Mouse (Mus musculus): ENCODE measurements around the gene Inpp4b.

The Inpp4b gene

GRCm38 (mm10) chr8:81342236-81342998 is at the start of gene Inpp4b:
Gene Inpp4b (plus strand): TSS chr8:81342556.
- DNase-seq (ENCODE audit: low spot score in 2 of 2) = peak; percentile 50 to 56

DNA sequence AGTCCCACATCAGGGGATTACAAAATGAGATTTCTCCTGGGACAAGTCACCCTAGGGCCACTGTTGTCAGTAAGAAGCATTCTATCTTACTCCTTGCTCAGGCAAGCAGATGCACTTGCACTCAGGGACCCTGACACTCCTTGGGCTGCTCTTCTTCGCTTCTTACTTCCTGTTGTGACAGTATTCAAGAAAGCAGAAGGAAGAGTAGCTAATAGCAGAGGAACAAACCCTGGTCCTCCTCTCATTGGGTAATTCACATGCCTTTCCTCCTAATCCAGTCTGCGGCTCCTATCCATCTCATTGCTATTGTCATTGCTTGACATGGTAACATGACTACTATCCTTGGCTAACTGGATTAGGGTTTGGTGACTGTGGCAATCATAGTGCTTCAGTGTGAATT is 7.1 kb upstream of the Inpp4b start:
- no peak for DNase-seq (ENCODE audit: low spot score in 2 of 2)

GRCm38 (mm10) chr8:81341191-81341590 is 1.2 kb upstream of the Inpp4b start:
- DNase-seq (ENCODE audit: low spot score in 2 of 2) = no peak

DNA sequence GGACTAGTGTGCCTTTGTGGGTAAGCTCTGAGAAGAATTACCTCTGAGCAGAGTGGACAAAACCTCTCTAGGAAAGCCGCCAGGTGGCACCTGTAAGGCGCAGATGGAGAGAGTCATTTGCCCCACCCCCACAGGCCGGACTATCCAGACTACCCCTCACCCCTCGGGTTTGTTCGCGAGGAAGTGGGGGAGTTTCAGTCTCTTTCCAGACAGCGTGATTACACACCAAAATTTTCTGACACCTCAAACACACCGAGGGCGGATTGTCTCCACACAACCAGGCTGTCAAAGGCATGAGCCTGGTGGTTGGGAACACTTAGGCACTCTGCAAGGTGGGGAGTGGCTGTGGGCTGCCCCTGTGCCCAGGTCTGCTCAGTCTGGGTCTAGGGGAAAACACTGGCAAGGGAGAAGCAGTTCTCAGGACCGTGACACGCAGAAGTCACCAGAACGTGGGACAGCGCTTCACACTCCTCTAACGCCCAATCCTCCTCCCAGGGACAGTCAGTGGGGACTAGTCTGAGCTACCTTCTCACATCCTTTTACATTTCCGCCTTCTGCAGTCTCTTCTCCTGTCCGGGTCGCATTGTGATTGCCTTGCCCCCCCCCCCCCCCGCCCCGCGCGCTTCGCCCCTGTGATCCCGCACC is 643 bp upstream of the Inpp4b start:
- DNase-seq (ENCODE audit: low spot score in 2 of 2) = peak; percentile 28 to 74

DNA sequence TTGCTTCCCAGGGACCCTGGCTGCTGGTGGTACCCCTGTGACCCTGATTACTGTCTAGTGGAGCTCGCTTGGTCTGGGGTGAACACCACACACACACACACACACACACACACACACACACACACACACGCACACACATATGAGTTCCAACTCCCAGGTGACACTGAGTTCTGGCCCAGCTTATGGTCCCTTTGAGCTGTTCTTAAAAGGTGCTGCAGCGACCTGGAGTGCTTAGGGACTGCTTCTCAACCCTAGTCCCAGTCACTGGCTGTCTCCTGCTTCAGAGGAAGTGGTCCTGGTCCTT is 595 bp downstream of the Inpp4b start:
- no peak for DNase-seq (ENCODE audit: low spot score in 2 of 2)

DNA sequence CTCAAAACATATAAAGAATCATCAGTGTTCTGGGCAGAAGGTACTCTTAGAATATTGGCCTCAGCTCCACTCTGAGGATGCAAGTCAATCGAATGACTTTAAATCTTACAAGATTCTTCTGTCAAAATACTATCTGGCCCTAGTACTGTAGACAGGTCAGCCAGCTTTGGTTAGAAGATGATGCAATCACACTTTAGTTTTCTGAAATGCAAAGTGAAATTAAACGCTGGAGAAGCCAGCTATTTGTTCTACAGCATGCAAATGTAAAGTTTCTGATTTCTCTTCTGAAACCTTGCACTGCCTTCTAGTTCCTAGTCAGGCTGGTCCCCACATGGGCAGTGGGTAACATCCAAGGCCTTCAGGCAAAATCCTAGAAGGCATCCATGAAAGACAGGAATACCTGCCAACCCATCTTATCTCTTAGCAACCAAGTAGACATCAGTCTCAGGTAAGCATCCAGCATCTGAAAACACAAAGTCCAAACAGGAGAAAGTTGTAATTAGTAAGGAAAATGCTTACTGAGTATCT is 2.9 kb downstream of the Inpp4b start:
- DNase-seq (ENCODE audit: low spot score in 2 of 2) = no peak

GRCm38 (mm10) chr8:81349452-81349851 is 7.1 kb downstream of the Inpp4b start:
- no peak for DNase-seq (ENCODE audit: low spot score in 2 of 2)

DNA sequence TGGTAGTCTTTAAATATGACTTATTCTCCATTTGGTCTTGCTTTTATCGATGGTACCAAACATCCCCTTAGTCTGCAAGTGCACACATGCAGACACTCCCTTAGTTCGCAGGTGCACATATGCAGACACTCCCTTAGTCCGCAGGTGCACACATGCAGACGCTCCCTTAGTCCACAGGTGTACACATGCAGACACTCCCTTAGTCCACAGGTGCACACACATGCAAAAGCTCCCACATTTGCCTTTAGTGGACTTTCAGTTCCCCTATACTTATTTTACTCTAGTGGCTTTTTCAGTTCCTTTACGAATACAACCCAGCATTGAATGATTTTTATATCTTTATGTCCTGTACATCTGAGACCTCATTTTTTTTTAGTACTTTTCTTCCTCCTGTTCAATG is 11.1 kb downstream of the Inpp4b start:
- DNase-seq (ENCODE audit: low spot score in 2 of 2) = no peak

DNA sequence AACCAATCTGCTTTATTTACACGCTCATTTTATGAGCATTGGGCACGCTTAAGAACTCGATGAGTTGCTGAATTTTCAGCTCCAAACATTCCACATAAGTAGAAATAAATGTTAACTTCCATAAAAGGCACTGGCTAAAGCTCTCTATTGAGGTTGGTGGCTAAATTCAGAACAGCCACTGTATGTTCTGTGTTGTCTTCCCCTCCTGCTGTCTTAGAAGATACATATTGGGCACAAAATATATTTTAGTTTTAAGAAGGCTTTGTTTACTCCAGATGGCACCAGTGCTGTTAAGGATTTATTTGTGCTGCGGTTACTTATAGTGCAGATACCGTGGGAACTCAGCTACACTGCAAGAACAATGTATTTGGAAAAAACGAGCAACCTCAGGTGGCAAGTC is 15.8 kb downstream of the Inpp4b start:
- DNase-seq (ENCODE audit: low spot score in 2 of 2) = no peak

DNA sequence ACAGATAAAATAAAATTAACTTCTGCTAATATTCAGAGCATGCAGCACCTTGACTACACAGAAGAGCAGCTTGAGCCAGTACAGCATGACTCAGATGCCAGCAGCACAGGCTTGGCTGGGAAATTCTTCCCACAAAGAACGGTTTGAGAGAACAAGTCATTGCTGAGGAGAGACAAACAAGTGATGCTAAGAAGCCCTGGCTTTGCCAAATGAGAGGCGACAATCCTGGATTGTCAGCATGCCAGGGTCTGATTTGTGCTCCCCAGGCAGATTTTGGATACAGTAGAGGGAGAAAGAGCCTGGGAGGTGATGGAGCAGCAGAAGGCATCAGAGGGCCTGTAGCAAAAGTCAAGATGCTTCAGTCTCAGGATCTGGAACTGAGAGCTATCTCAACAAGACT is 18.2 kb downstream of the Inpp4b start:
- no peak for DNase-seq (ENCODE audit: low spot score in 2 of 2)

DNA sequence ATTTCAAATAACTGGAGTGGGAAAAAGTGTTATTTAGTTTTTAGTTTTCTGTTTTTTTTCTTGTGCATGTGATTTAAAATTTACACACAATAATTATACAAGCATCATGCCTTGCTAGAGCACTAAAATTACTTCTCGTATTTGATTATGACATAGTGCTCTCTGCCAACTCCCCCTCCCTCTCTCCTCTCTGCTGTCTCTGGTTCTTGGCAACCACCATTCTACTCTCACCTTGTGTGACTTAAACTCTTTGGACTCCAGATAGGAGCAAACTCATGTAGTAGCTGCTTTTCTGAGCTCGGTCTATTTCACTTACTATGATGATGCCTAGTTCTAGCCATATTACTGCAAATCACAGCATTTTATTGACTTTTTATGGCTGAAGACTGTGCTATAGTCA is 18.8 kb downstream of the Inpp4b start:
- DNase-seq (ENCODE audit: low spot score in 2 of 2) = no peak

DNA sequence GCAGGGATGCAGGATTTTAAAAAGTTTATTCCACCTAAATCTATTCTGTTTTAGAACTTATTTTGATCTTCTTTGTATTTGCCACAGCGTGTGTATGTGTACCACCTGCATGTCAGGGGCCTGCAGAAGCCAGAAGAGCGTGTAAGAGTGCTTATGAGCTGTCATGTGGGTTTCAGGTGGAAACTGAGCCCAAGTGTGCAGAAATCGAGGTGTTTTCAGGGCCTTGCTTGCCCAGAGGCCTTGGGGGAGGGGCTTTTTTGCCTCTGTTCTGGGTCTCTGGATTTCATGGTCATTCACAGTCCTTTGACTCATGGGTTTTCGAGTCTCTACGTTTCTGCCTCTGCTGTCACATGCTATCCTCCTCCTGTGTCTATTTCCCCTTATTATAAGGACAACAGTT is 28.3 kb downstream of the Inpp4b start:
- DNase-seq (ENCODE audit: low spot score in 2 of 2) = no peak

GRCm38 (mm10) chr8:81371844-81372243 is 29.5 kb downstream of the Inpp4b start:
- DNase-seq (ENCODE audit: low spot score in 2 of 2) = no peak

DNA sequence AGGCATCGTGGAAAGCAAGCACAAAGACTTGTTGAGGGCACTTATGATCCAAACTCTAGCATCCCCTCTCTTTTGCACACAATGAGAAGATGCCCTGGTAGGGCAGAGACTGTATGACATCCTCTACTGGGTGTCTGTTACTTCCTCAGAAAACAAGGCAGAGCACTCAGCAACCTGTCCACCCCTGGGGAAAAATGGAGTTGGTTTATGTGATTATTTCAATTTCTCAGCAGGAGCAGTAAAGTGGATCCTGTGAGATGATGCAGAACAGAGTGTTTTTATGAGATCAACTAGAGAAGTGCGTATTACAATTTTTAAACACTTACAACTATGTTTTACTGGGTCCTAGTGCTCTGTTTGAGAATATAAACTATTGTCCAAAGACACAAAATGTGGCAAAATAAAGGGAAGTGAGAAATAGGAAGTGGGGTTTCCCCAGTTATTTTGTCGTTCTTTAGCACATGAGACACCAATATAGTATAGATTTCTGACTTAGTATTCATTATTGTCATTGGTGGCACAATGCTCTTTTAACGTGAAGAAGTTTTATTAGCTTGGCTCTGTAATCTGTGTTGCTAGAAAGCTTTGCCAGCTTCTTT is 32.6 kb downstream of the Inpp4b start:
- DNase-seq (ENCODE audit: low spot score in 2 of 2) = no peak

- DNase-seq (ENCODE audit: low spot score in 2 of 2) = no peak
These were observed 46.6 kb downstream of the Inpp4b start for GRCm38 (mm10) chr8:81388953-81389352.

DNA sequence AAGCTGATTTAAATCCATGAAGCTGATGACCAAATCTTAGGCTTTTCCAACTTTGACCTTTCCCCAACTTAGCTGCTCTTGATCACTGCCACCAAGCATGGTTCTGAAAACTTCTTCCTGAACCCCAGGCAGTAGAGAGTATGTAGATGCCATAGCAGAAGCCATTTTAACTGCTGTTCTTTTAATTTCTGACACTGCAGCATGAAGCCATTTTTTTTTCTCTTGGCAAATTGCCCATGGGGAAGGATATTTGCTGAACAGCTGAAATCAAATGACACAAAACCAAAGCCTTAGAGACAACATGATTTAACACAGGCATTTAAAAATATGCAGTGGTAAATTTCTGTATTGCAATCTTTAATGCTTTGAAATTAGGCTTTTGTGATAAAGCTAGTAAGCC is 56.7 kb downstream of the Inpp4b start:
- no peak for DNase-seq (ENCODE audit: low spot score in 2 of 2)

- no peak for DNase-seq (ENCODE audit: low spot score in 2 of 2)
These were observed 57.1 kb downstream of the Inpp4b start for GRCm38 (mm10) chr8:81399501-81399900.

- DNase-seq (ENCODE audit: low spot score in 2 of 2) = no peak
These were observed 70.4 kb downstream of the Inpp4b start for GRCm38 (mm10) chr8:81412707-81413106.

DNA sequence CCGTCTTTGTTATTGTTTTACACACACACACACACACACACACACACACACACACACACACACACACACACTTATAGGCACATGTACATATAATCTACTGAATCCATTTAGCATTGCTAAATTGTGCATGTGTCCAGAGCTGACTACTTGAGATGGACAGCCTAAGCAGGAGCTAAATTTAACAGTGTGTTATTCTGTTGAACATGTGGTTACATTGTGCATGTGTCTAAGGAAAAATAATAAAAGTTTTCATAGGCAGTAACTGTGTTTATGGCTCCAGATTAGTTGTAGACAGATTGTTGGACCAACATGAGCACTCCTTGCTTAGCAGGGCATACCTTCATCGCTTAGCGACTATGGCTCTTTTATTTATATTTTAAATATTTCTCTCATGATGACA is 101.6 kb downstream of the Inpp4b start:
- DNase-seq (ENCODE audit: low spot score in 2 of 2) = no peak

GRCm38 (mm10) chr8:81449798-81450197 is 107.4 kb downstream of the Inpp4b start:
- no peak for DNase-seq (ENCODE audit: low spot score in 2 of 2)

DNA sequence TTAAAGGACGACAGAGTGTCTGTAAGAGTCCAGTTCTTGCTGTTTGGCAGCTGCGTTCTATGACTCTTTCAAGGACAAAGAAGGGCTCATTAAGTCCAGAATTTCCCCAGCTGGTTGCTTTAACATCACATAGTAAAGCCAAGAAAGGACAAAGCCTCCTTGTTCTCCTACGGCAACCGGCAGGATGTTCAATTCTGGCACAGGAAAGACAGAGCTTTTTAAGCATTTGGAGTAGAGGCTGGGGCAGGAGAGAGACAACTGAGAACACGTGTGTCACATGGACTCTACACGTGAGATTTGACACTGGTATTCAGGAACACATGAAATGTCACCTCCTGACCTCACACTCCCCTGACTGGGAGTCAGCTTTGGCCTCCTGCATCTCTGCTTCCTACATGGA is 109.7 kb downstream of the Inpp4b start:
- no peak for DNase-seq (ENCODE audit: low spot score in 2 of 2)

DNA sequence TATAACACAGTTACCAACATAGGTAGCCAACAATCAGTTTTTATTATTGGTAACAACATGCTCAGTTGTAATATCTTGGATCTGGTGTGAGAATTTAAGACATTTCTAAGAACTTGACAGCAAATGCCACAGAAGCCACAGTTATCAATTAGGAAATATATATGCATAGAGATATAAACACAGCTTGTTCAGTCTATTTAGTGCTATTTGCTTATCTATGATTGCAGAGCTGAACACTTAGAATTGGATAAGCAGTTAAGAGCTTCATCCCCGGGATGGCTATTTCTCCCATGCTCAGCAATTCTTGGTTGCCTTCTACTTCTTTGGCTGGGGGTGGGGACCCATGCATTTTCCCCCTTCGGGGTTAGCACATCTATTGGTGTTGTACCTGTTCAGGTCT is 112.5 kb downstream of the Inpp4b start:
- DNase-seq (ENCODE audit: low spot score in 2 of 2) = no peak

DNA sequence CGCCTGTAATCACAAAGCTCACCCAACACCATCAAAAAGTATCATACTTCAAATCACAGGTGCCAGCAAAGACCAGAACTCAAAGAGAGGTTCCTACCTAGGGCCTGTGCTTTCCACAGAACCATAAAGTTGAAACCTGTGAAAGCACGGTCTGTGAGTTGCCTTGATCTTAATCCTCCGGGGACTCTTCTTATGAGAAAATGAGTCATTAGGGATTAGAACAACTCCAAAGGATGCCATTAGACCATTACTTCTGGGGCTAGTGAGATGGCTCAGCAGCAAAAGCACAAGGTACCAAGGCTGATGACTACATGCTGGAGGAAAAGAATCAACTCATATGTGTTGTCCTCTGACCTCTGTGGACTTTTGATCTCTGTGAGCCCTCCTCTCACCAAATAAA is 121.4 kb downstream of the Inpp4b start:
- no peak for DNase-seq (ENCODE audit: low spot score in 2 of 2)

All from cerebellum, postnatal 4 days (tissue).